Mouse (Mus musculus): ENCODE measurements at regions not wholly inside any gene's neighbourhood (a gene's known extent, or its start where the extent isn't known, plus 50 kb on each side); places are given as distances from the start of the nearest gene placed in this dataset.

DNA sequence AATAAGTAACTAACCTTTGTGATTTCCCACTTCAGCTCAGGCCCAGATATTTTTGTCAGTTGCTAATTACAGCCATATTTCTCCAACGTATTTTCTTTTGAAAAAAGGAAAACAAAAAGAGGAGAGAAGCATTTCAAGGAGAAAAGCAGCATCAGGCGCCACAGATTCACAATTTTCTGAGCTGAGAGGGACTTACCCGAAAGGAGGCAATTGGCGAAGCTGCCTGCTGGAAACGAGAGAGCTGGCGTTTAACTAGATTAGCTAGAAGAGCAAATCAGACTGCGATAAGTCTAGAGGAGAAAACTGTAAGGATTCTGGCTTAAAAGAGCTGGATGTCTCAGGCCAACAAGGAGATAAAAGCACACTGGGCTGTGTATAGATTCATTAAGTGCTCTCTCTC lies 937.7 kb upstream of the Zeb2 start:
- H3K27ac ChIP-seq, result no peak overlapping the region
- H3K9me3 ChIP-seq, result no peaks in the 10 kb centered on the region
- no peaks in the 10 kb centered on the region for H3K27me3 ChIP-seq
- no peak for ATAC-seq
- no peaks in the 10 kb centered on the region for H3K4me1 ChIP-seq (replicated peaks)
- WGBS, result 50% methylated on average over 7 of the region's 7 CpGs
- no peak overlapping the region for H3K9ac ChIP-seq (replicated peaks)
- no peak overlapping the region for H3K4me2 ChIP-seq (replicated peaks)
- no peak overlapping the region for H3K4me3 ChIP-seq (replicated peaks)
- no peaks in the 10 kb centered on the region for H3K36me3 ChIP-seq

DNA sequence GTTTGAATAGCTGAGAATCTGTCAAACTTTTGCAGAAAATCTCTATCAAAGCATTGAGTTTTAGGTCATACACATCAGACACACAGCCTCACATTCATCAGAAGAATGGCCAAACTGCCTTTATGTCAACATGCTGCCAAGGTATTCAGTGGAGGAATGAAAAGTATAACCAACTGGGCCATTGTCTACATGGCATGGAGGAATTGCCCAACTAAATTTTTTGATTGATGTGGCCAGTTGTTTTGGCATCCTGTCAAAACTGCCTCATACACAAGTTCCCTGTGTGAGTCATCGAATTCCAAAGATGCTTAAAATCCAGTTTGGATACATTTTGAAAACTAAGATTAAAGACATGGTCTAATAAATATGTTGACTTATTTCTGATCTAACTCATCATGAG lies 904.7 kb upstream of the Zeb2 start:
- no peak overlapping the region for H3K9ac ChIP-seq (replicated peaks)
- H3K4me3 ChIP-seq (replicated peaks), result no peak overlapping the region
- no peaks in the 10 kb centered on the region for H3K9me3 ChIP-seq
- WGBS, result 93% methylated on average over 1 of the region's 1 CpGs
- H3K27me3 ChIP-seq, result no peaks in the 10 kb centered on the region
- H3K27ac ChIP-seq, result no peak overlapping the region
- no peaks in the 10 kb centered on the region for H3K36me3 ChIP-seq
- no peaks in the 10 kb centered on the region for H3K4me1 ChIP-seq (replicated peaks)
- no peak for ATAC-seq
- H3K4me2 ChIP-seq (replicated peaks), result no peak overlapping the region

DNA sequence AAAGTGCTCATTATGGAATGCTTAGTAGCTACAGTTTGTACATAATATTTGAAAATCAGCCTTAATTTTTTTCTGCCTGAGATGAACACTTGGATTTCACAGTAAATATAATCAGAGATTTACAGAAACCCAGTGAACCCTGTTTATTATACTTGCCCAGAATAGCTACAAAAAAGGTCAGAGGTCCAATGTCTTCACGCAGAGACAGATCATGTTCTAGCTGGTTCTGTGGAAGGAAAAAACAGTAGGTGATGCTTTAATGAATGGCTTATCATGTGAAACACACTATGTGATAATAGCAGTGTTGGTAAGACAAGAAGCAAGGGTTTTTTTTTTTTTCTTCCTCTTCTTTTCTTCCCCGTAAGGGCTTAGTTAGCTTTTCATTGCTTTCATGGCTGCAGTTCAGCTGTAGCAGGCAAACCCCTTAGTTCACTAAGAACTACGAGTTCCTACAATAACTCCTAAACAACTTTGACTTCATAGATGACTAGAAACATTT lies 896.6 kb upstream of the Zeb2 start:
- ATAC-seq, result no peak
- no peak overlapping the region for H3K27ac ChIP-seq
- WGBS, result 57% methylated on average over 3 of the region's 3 CpGs

DNA sequence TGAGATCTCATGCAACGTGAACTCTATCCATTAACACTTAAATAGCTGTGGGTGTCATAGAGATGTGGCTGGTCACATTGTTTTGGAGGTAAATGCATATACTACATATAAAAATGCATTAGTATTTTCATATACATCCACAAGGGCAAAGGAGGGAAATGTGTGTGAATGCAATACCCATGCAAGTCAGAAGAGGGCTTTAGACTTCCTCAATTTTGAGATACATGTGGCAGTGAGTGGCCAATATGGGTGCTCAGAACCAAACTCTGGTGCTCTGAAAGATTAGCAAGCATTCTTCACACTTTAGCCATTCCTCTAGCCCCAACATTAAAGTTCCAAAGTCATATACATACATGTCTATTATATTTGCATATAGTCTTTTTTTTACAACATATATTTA lies 895.5 kb upstream of the Zeb2 start:
- H3K4me1 ChIP-seq (replicated peaks), result no peaks in the 10 kb centered on the region
- no peak overlapping the region for H3K4me2 ChIP-seq (replicated peaks)
- H3K27ac ChIP-seq, result no peak overlapping the region
- H3K36me3 ChIP-seq, result no peaks in the 10 kb centered on the region
- H3K9ac ChIP-seq (replicated peaks), result no peak overlapping the region
- ATAC-seq, result no peak
- WGBS, result 87% methylated on average over 1 of the region's 1 CpGs
- no peaks in the 10 kb centered on the region for H3K9me3 ChIP-seq
- H3K27me3 ChIP-seq, result no peaks in the 10 kb centered on the region
- H3K4me3 ChIP-seq (replicated peaks), result no peak overlapping the region

More for the DNA sequence above, 896.6 kb upstream of the Zeb2 start:
- Histone ChIP-seq H3K36me3 (no peaks in the 10 kb centered on the region), H3K9me3 (no peaks in the 10 kb centered on the region), H3K9ac (replicated peaks) (no peak overlapping the region), H3K27me3 (no peaks in the 10 kb centered on the region), H3K4me3 (replicated peaks) (no peak overlapping the region), H3K4me1 (replicated peaks) (no peaks in the 10 kb centered on the region), H3K4me2 (replicated peaks) (no peak overlapping the region)

DNA sequence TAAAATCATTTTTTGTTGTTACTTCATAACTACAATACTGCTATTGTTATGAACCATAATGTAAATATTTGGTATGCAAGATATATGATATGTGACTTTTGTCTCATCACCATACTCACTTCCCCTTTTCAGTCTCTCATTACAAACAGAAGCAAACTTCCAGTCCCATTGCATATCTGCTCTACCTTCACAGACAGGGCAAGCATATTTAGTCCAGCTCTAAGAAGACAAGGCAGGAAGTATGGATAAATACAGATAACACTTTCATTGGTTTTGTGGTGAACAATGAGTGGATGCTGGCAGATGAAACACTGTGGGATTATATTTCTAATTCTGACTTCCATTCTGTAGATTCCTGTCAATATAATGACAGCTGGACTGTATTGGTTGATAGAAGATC lies 858.0 kb upstream of the Zeb2 start:
- ATAC-seq, result no peak
- H3K9me3 ChIP-seq, result no peaks in the 10 kb centered on the region
- no peak overlapping the region for H3K9ac ChIP-seq (replicated peaks)
- H3K27ac ChIP-seq, result no peak overlapping the region
- H3K4me1 ChIP-seq (replicated peaks), result no peaks in the 10 kb centered on the region
- H3K36me3 ChIP-seq, result no peaks in the 10 kb centered on the region
- no peaks in the 10 kb centered on the region for H3K27me3 ChIP-seq
- no peak overlapping the region for H3K4me2 ChIP-seq (replicated peaks)
- no peak overlapping the region for H3K4me3 ChIP-seq (replicated peaks)

DNA sequence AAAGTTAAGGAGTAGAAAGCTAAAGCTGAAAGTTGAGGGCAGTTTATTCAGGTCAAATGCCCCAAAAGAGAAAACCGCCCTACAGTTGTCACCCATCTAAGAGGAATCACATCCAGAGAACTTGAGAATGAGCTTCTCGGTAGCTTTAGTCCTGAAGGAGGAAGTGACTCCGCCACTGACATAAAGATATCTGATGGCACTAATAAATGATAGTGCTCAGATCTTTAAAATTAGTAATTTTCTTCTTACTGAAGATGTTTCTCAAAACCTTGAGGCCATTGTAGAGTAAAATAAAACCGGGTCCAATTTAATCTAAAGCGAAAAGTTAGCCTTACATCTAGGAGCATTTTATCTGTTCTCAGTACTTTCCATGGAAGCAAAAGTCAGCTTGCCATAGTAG lies 851.4 kb upstream of the Zeb2 start:
- H3K4me2 ChIP-seq (replicated peaks), result no peak overlapping the region
- 89% methylated on average over 5 of the region's 5 CpGs for WGBS

DNA sequence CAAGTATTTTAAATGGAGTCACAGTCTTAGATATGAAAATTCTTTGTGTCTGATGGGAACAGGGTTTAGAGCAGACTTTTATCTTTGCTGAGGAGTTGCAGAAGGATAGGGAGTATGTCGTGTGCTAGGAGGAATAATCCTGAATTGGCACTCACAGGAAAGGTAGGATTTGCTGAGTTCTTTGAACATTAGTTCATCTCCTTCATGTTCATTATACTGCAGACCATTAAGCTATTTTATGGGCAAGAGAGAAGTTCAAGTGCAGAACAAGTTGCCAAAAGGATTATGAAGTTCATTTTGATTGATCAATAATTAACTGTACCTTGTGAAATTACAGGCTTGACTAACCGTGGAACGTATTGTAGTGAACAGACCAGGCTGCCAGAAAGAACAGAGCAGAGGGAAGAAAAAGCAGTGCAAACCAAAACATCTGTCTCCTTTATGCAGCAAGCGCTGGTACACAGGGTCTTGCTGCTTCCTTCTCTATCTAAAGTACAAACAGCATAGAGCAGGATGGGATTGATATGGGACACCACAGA lies 839.7 kb upstream of the Zeb2 start:
- ATAC-seq, result no peak
- Histone ChIP-seq H3K27me3 (no peaks in the 10 kb centered on the region), H3K9ac (replicated peaks) (no peak overlapping the region), H3K27ac (no peak overlapping the region), H3K4me2 (replicated peaks) (no peak overlapping the region), H3K4me1 (replicated peaks) (no peaks in the 10 kb centered on the region), H3K4me3 (replicated peaks) (no peak overlapping the region), H3K9me3 (no peaks in the 10 kb centered on the region), H3K36me3 (no peaks in the 10 kb centered on the region)
- 67% methylated on average over 4 of the region's 4 CpGs for WGBS

More for the DNA sequence above, 851.4 kb upstream of the Zeb2 start:
- ATAC-seq, result no peak
- H3K4me3 ChIP-seq (replicated peaks), result no peak overlapping the region
- no peak overlapping the region for H3K27ac ChIP-seq
- no peaks in the 10 kb centered on the region for H3K9me3 ChIP-seq
- H3K36me3 ChIP-seq, result no peaks in the 10 kb centered on the region
- no peaks in the 10 kb centered on the region for H3K4me1 ChIP-seq (replicated peaks)
- no peaks in the 10 kb centered on the region for H3K27me3 ChIP-seq
- no peak overlapping the region for H3K9ac ChIP-seq (replicated peaks)

DNA sequence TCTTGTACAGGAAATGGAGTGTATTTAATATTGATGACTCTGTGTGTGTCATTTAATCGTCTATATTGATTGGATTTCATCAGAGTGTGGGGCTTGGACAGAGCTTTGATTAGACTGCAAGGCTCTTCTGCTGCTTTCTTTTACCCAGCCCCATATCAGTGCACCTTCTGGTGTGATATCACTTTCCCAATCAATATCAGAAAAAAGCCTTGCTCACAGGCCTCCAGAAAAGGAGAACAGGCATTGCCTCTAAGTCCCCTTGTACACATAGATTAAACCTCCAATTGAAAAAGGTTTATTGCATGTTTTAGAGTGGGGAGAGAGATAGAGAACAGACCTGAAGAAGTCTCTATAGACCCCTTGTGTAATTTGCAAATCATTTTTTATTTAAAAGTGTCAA lies 831.6 kb upstream of the Zeb2 start:
- Histone ChIP-seq H3K4me1 (replicated peaks) (no peaks in the 10 kb centered on the region), H3K27ac (no peak overlapping the region), H3K4me2 (replicated peaks) (no peak overlapping the region), H3K4me3 (replicated peaks) (no peak overlapping the region), H3K27me3 (no peaks in the 10 kb centered on the region), H3K9me3 (no peaks in the 10 kb centered on the region), H3K9ac (replicated peaks) (no peak overlapping the region), H3K36me3 (no peaks in the 10 kb centered on the region)
- 82% methylated on average over 1 of the region's 1 CpGs for WGBS
- ATAC-seq, result no peak

DNA sequence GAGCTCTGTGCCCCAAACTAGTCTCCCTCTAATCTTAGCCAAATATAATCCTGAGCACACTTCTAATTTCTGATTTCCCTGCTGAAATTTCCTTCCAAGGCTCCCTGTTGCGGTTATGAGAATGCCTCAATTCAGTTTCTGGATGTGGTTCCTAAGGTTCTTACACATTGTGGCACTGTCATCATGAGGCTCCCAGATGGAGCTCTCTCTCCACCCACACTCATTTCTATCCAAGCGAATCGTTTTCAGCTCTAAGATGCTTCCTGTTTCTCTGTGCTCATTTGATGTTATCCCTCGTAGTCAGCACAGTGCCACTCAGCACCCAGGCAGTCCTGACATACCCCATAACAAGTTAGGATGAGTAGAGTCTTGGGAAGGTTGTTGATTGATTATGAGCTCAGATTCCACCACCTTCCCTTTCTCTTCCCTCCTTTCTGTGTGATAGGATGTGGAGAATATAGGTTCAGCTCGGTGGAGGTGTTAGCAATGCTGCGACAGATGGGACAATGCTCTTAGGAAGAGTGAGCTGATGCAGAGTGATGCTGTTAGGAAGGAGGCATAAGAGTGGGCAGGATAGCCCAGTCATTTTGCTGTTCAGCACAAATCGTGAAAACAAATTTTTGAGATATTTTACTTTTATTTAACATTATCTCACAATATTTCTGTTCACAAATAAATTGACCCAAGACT lies 808.7 kb upstream of the Zeb2 start:
- no peaks in the 10 kb centered on the region for H3K4me1 ChIP-seq (replicated peaks)
- no peaks in the 10 kb centered on the region for H3K36me3 ChIP-seq
- H3K9me3 ChIP-seq, result no peaks in the 10 kb centered on the region
- no peak overlapping the region for H3K9ac ChIP-seq (replicated peaks)
- H3K4me3 ChIP-seq (replicated peaks), result no peak overlapping the region
- H3K27ac ChIP-seq, result no peak overlapping the region
- WGBS, result 87% methylated on average over 7 of the region's 7 CpGs
- H3K27me3 ChIP-seq, result no peaks in the 10 kb centered on the region
- H3K4me2 ChIP-seq (replicated peaks), result no peak overlapping the region
- ATAC-seq, result no peak

DNA sequence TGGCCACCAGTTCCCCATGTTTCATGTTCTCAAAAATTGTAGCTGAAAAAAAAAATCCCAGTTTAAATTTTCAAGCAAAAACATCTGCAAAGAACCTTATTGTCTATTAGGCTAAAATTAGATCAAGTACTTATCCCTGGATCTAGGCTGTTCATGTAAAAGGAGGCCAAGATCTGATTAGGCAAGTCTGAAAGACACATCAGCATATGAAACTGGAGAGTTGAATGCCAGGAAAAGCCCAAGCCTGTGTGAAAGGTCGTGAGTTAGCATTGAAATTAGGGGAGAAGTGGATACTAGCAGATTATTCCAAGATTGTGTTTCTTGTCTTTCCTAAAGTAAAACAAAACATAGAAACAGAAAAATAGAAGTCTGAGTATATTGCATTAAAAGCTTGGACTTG lies 791.7 kb upstream of the Zeb2 start:
- Histone ChIP-seq H3K9me3 (no peaks in the 10 kb centered on the region), H3K36me3 (no peaks in the 10 kb centered on the region), H3K4me2 (replicated peaks) (no peak overlapping the region), H3K9ac (replicated peaks) (no peak overlapping the region), H3K4me3 (replicated peaks) (no peak overlapping the region), H3K27me3 (no peaks in the 10 kb centered on the region), H3K4me1 (replicated peaks) (no peaks in the 10 kb centered on the region), H3K27ac (no peak overlapping the region)
- ATAC-seq, result no peak
- WGBS, result 36% methylated on average over 1 of the region's 1 CpGs

DNA sequence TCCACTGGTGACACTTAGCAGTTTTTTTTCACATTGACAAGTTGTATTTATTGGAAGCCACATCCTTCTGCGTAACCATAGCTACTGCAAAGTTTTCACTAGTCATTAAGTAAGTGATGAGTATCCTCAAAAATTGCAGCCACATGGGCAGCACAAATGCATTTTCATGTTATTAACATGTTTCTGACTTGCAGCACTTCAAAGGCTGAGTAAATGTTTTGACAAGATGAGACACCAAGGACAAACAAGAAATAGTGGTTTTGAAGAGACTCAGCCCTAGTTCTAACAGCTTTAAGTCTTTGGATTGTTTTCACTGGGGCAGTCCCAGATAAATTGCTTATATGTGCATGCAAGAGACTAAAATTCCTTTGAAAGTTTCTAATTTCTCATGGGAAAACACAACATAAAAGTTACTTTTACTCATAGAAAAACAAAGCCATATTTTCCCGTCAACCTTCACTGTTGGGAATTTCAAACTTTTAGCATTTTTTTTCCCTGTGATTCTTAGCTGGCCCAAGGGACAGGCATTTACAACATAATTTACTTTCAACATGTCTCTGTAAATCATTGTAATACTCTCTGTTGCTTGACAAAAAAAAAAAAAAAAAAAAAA lies 787.5 kb upstream of the Zeb2 start:
- H3K4me1 ChIP-seq (replicated peaks), result no peaks in the 10 kb centered on the region
- H3K27ac ChIP-seq, result no peak overlapping the region
- no peak overlapping the region for H3K9ac ChIP-seq (replicated peaks)
- 87% methylated on average over 2 of the region's 2 CpGs for WGBS
- no peak overlapping the region for H3K4me2 ChIP-seq (replicated peaks)
- no peaks in the 10 kb centered on the region for H3K36me3 ChIP-seq
- H3K4me3 ChIP-seq (replicated peaks), result no peak overlapping the region
- H3K9me3 ChIP-seq, result no peaks in the 10 kb centered on the region
- no peak for ATAC-seq
- no peaks in the 10 kb centered on the region for H3K27me3 ChIP-seq

DNA sequence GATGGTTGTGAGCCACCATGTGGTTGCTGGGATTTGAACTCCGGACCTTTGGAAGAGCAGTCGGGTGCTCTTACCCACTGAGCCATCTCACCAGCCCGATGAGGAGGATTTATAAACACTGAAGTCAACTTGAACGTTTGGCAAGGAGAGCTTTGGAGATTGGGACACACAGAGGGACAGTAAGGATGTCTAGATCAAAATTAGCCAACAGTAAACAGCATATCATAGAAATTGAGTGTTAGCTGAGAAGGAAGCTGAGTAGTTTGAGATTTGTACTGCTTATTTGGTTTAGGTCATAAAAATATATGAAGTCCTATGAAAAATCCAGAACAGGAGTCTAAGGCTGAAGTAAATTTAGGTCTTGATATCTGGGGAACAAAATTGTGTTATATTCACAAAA lies 786.9 kb upstream of the Zeb2 start:
- no peak overlapping the region for H3K4me3 ChIP-seq (replicated peaks)
- H3K36me3 ChIP-seq, result no peaks in the 10 kb centered on the region
- WGBS, result 87% methylated on average over 4 of the region's 4 CpGs
- no peak overlapping the region for H3K9ac ChIP-seq (replicated peaks)
- H3K27me3 ChIP-seq, result no peaks in the 10 kb centered on the region
- H3K4me1 ChIP-seq (replicated peaks), result no peaks in the 10 kb centered on the region
- no peak overlapping the region for H3K4me2 ChIP-seq (replicated peaks)
- H3K27ac ChIP-seq, result no peak overlapping the region
- no peak for ATAC-seq
- H3K9me3 ChIP-seq, result no peaks in the 10 kb centered on the region

DNA sequence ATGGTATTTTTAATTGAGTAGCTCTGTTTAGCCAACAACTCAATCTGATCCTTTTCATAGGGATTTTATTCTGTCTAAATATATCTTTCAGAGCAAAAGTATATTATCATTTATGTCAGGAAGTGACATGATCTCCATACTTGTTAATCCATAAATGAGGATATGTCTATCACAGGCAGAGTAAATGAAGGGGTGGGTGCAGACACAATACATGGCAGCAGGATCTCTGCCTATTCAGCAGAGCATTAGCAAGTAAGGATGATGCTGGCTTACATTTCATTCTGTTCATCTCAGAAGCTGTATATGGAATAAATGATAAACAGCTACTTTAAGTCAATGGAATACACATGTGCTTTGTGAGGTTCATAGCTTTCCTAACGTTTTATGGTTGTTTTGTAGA lies 786.2 kb upstream of the Zeb2 start:
- Histone ChIP-seq H3K4me2 (replicated peaks) (no peak overlapping the region), H3K9me3 (no peaks in the 10 kb centered on the region), H3K27ac (no peak overlapping the region), H3K4me1 (replicated peaks) (no peaks in the 10 kb centered on the region), H3K4me3 (replicated peaks) (no peak overlapping the region), H3K9ac (replicated peaks) (no peak overlapping the region), H3K27me3 (no peaks in the 10 kb centered on the region), H3K36me3 (no peaks in the 10 kb centered on the region)
- no peak for ATAC-seq
- WGBS, result 80% methylated on average over 1 of the region's 1 CpGs

Measured in midbrain, embryonic 13.5 days (tissue).